In genomic region chr6:54164777-54165176, GRCm38 (mm10) we compare ENCODE assay signal across 9 mouse cellular contexts.
A peak's percentile ranks its signal among the peaks of the same experiment; 100 is the strongest.
DNase-seq lines count a peak whose midpoint lies in the region; ATAC-seq lines count a peak whose summit lies in the region.
"Had no signal": no experiment of that assay in that cellular context is flagged by ENCODE, and none has a peak within 500 bp of the region (broad histone marks: within the 10 kb centered on the region; RNA-seq: fewer than 3 reads in every experiment).

No protein-coding gene starts in this region.

- 36% methylated on average over 4 of the region's 4 CpGs for WGBS in heart, embryonic 12.5 days
- 46% methylated on average over 4 of the region's 4 CpGs for WGBS in kidney, embryonic 14.5 days

- H3K4me1 ChIP-seq in heart, embryonic 12.5 days (replicated peaks), result 0 out of 2 replicates have a peak, but pooled peaks cover 6% of the 10 kb centered on the region
- peaks cover 5% of the 10 kb centered on the region; the same call in 1 of the 2 replicates for H3K4me1 ChIP-seq in kidney, embryonic 14.5 days (ENCODE audit: control insufficient read depth, insufficient read depth, low read length)

- H3K9me3 ChIP-seq in heart, embryonic 12.5 days (replicated peaks), result no peaks in the 10 kb centered on the region
- H3K9me3 ChIP-seq in kidney, embryonic 14.5 days (ENCODE audit: control insufficient read depth, low read length), result no peaks in the 10 kb centered on the region

- no peak overlapping the region for H3K27ac ChIP-seq in heart, embryonic 12.5 days (ENCODE audit: poor library complexity, severe bottlenecking)
- no peak overlapping the region for H3K27ac ChIP-seq in kidney, embryonic 14.5 days (ENCODE audit: low read depth, low read length)
- H3K27ac ChIP-seq: macrophage had no signal

- no peak for ATAC-seq in heart, embryonic 12.5 days (ENCODE audit: insufficient number of reproducible peaks, low FRiP score)
- 0 out of 2 replicates have a peak, but pooled peaks have one; percentile 44 for ATAC-seq in kidney, embryonic 14.5 days (ENCODE audit: low FRiP score, low TSS enrichment)

- no peak overlapping the region for H3K4me2 ChIP-seq in heart, embryonic 12.5 days
- H3K4me2 ChIP-seq in kidney, embryonic 14.5 days (replicated peaks; ENCODE audit: low read depth, low read length), result no peak overlapping the region

- H3K4me3 ChIP-seq in heart, embryonic 12.5 days, result no peak overlapping the region
- no peak overlapping the region for H3K4me3 ChIP-seq in kidney, embryonic 14.5 days (ENCODE audit: low read length)

- peak; percentile 85 for DNase-seq in heart, adult 11 months
- peak; percentile 68 for DNase-seq in 416B (ENCODE audit: low read depth)
- DNase-seq in adrenal gland, adult 8-10 months, result peak; percentile 13
- DNase-seq in embryo, embryonic 11 days, result peak; percentile 59
- peak; percentile 72 for DNase-seq in lung, postnatal 10 days
- DNase-seq in spleen, postnatal 36 days (ENCODE audit: low spot score in 2 of 2), result peak; percentile 52 to 54

- no peak overlapping the region for H3K9ac ChIP-seq in heart, embryonic 12.5 days
- H3K9ac ChIP-seq in kidney, embryonic 14.5 days (ENCODE audit: low read depth, low read length), result no peak overlapping the region

- H3K27me3 ChIP-seq in heart, embryonic 12.5 days (replicated peaks), result no peaks in the 10 kb centered on the region
- H3K27me3 ChIP-seq in kidney, embryonic 14.5 days (ENCODE audit: control insufficient read depth, insufficient read depth, low read length), result no peaks in the 10 kb centered on the region

- H3K36me3 ChIP-seq in heart, embryonic 12.5 days, result no peaks in the 10 kb centered on the region
- no peaks in the 10 kb centered on the region for H3K36me3 ChIP-seq in kidney, embryonic 14.5 days (ENCODE audit: control insufficient read depth, insufficient read depth, low read length)

Comparison
In these comparisons a context has a peak if more than half of its experiments do, and no peak if none do; other contexts are left out.
1. DNase-seq: peak in every context shown above with its lines; median percentile 85 in heart, adult 11 months; 72 in lung, postnatal 10 days; 68 in 416B; 59 in embryo, embryonic 11 days; 53 in spleen, postnatal 36 days; 13 in adrenal gland, adult 8-10 months.